Comparison of ENCODE assay signal across 8 mouse cellular contexts in the genomic region with DNA sequence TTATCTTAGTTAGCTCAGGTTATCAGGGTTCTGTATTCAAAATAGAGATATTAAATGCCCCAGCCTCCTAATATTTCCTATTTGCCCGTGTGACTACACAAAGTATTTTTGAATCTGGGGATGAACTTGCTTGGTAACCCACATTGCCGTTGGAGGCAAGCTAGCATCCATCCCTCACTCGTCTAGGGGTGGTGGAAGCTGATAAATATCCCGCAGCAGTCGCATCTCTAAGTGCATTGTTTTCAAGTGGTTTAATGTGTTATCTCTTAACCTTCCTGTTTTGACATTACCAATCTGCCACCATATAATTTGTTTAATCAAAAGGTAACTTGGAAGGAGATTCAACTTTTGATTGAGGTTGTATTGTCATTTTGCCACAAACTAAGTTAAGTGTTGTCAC. TPM values are rescaled to one million over a fixed set of nuclear protein-coding genes. Genes with fewer than 3 reads are reported as not detected.
DNase-seq lines count a peak whose midpoint lies in the region; ATAC-seq and TF ChIP-seq lines count a peak whose summit lies in the region.

No protein-coding gene starts in this region.

- DNase-seq in kidney, postnatal 10 days, result no peak
- DNase-seq in c-Kit-positive CD71-positive TER-119-positive erythroid progenitor cells, embryonic 14.5 days (ENCODE audit: low spot score), result peak; percentile 24
- peak; percentile 44 for DNase-seq in induced T-regulatory cell, adult 2 months (ENCODE audit: low read depth)
- no peak for DNase-seq in urinary bladder, postnatal 36 days (ENCODE audit: low spot score in 2 of 2)
- no peak for DNase-seq in left cerebral cortex, adult 11 months (ENCODE audit: low spot score)
- DNase-seq in kidney, postnatal 25 days, result no peak

- H3K27me3 ChIP-seq in kidney, embryonic 16.5 days (ENCODE audit: insufficient read depth, low read length), result no peaks in the 10 kb centered on the region
- no peaks in the 10 kb centered on the region for H3K27me3 ChIP-seq in myocyte (ENCODE audit: control insufficient read depth, insufficient read depth, insufficient read length)

- no peak for ATAC-seq in kidney, embryonic 16.5 days (ENCODE audit: low FRiP score, low TSS enrichment)

- no peak for TF ChIP-seq POLR2A in myocyte (IDR thresholded peaks at IDR 0.05; ENCODE audit: insufficient read length, low read depth)

- no peaks in the 10 kb centered on the region for H3K9me3 ChIP-seq in kidney, embryonic 16.5 days (ENCODE audit: low read length)

- H3K9ac ChIP-seq in kidney, embryonic 16.5 days (replicated peaks; ENCODE audit: low read length), result peak overlapping the region; percentile 77

- under 1% methylated on average over 5 of the region's 5 CpGs for WGBS in kidney, embryonic 16.5 days

- H3K4me3 ChIP-seq in kidney, embryonic 16.5 days (ENCODE audit: low read length), result peak overlapping the region; percentile 91
- peak overlapping the region; percentile 87 for H3K4me3 ChIP-seq in myocyte

- no peaks in the 10 kb centered on the region for H3K36me3 ChIP-seq in kidney, embryonic 16.5 days (ENCODE audit: insufficient read depth, low read length)
- H3K36me3 ChIP-seq in myocyte (ENCODE audit: control insufficient read depth, insufficient read depth), result no peaks in the 10 kb centered on the region

- peak overlapping the region; percentile 89 for H3K4me2 ChIP-seq in kidney, embryonic 16.5 days (replicated peaks; ENCODE audit: low read depth, low read length)
- H3K4me2 ChIP-seq in myocyte (ENCODE audit: low read depth), result peak overlapping the region; percentile 83

- peaks cover 62% of the 10 kb centered on the region for H3K79me2 ChIP-seq in myocyte (ENCODE audit: control insufficient read depth, insufficient read depth)

- no peak overlapping the region for H3ac ChIP-seq in myocyte (ENCODE audit: control insufficient read depth, insufficient read length)

- H3K4me1 ChIP-seq in kidney, embryonic 16.5 days (ENCODE audit: insufficient read depth, low read length), result peaks cover 43% of the 10 kb centered on the region

- H3K27ac ChIP-seq in kidney, embryonic 16.5 days (ENCODE audit: low read length), result 0 out of 2 replicates have a peak overlapping the region, but pooled peaks have one; percentile 44

TF ChIP-seq in myocyte, 11 proteins besides CTCF, POLR2A, EP300 and RAD21:
- no peak for TF ChIP-seq SRF (IDR thresholded peaks at IDR 0.05; ENCODE audit: control insufficient read depth, insufficient read length, low read depth)
- no peak for TF ChIP-seq USF1 (IDR thresholded peaks at IDR 0.05; ENCODE audit: low read depth)
- TF ChIP-seq TCF12 (IDR thresholded peaks at IDR 0.05; ENCODE audit: insufficient read depth, poor library complexity, severe bottlenecking), result no peak
- no peak for TF ChIP-seq REST (IDR thresholded peaks at IDR 0.05; ENCODE audit: insufficient read depth, insufficient read length)
- TF ChIP-seq E2F4 (IDR thresholded peaks at IDR 0.05; ENCODE audit: insufficient read depth), result no peak
- no peak for TF ChIP-seq POLR2AphosphoS2 (IDR thresholded peaks at IDR 0.05; ENCODE audit: insufficient read length, low read depth)

RNA-seq across cellular contexts. Expression of gene Gsk3b, which starts 2.2 kb away (rescaled TPM):
- 50.3 and 56.2 TPM in 2 replicates for polyA plus RNA-seq in kidney, embryonic 16.5 days (2015; fragmentation: Nextera tagmentation; extraction: Ambion mirVana)
- 18.7 TPM for polyA plus RNA-seq in myocyte (2012; fragmentation: generic; extraction: Trizol)

Comparison
In these comparisons a context has a peak if more than half of its experiments do, and no peak if none do; other contexts are left out.
1. DNase-seq: peak in c-Kit-positive CD71-positive TER-119-positive erythroid progenitor cells, embryonic 14.5 days (single experiment) and induced T-regulatory cell, adult 2 months (single experiment); none in kidney, postnatal 10 days (single experiment), urinary bladder, postnatal 36 days (0 of 2), left cerebral cortex, adult 11 months (single experiment) and kidney, postnatal 25 days (0 of 2).